Mouse (Mus musculus) hindbrain, embryonic 13.5 days (tissue): Measurements from ENCODE around the gene Actl6a. TPM values are rescaled to one million over a fixed set of nuclear protein-coding genes. Genes with fewer than 3 reads are reported as not detected.
"Not testable (repeated sequence)": the region's sequence is repeated elsewhere in the genome, so short reads cannot be mapped to it uniquely, and the experiment has no call there.

Experiments used
- ATAC-seq: fragments of 200-750 bp; cut with Nextera tagmentation; 2 replicates; pipeline ENCODE4 v1.8.0; 2017; ENCODE audit warnings: moderate TSS enrichment; ENCODE audit not compliant: low FRiP score
- H3K27ac ChIP-seq: fragments of 300-500 bp; sonication (generic); 2 replicates; pipeline ENCODE4 v1.5.1; 2015; ENCODE audit warnings: inconsistent platforms, mild to moderate bottlenecking, moderate library complexity
- H3K27me3 ChIP-seq: fragments of 300-500 bp; sonication (generic); 2 replicates; pipeline ENCODE4 v1.6.1; 2015; ENCODE audit warnings: mild to moderate bottlenecking, inconsistent platforms
- H3K36me3 ChIP-seq: fragments of 300-500 bp; sonication (generic); 2 replicates; pipeline ENCODE4 v1.6.1; 2015; ENCODE audit warnings: mild to moderate bottlenecking, inconsistent platforms
- H3K4me1 ChIP-seq: fragments of 300-500 bp; sonication (generic); replicated peaks from 2 replicates; pipeline ENCODE4 v1.6.1; 2015; ENCODE audit warnings: inconsistent platforms
- H3K4me2 ChIP-seq: fragments of 300-500 bp; sonication (generic); 2 replicates; pipeline ENCODE4 v1.6.1; 2015; ENCODE audit warnings: inconsistent platforms, mild to moderate bottlenecking, moderate library complexity
- H3K4me3 ChIP-seq: fragments of 300-500 bp; sonication (generic); 2 replicates; pipeline ENCODE4 v1.5.1; 2015; ENCODE audit warnings: mild to moderate bottlenecking, inconsistent platforms
- H3K9ac ChIP-seq: fragments of 300-500 bp; sonication (generic); 2 replicates; pipeline ENCODE4 v1.6.1; 2015; ENCODE audit warnings: mild to moderate bottlenecking, inconsistent platforms
- H3K9me3 ChIP-seq: fragments of 300-500 bp; sonication (generic); 2 replicates; pipeline ENCODE4 v1.6.1; 2016; ENCODE audit warnings: inconsistent platforms
- WGBS: fragments of 180-500 bp; shearing (Covaris S2); methylation state at CpG from one replicate; pipeline ENCODE4 v1.1.7; 2015; 5-methylcytosine and 5-hydroxymethylcytosine counted together
- polyA plus RNA-seq: library from polyadenylated mRNA; unstranded; fragments of >200 nt; fragmentation: Nextera tagmentation; extraction: Ambion mirVana; gene quantifications from 2 replicates; pipeline ENCODE4 v1.2.1, GENCODE M21; 2015

Actl6a gene
- polyA plus RNA-seq, 1 experiment from 2014 or later = 104 TPM

- Histone ChIP-seq H3K27ac (peak within 1 kb of the TSS; percentile 91), H3K36me3 (peaks cover 25% of the 10 kb centered on the region), H3K4me3 (peak within 1 kb of the TSS; percentile 92), H3K4me2 (peak within 1 kb of the TSS; percentile 82), H3K4me1 (peaks cover 34% of the 10 kb centered on the region), H3K27me3 (no peaks in the 10 kb centered on the region), H3K9me3 (no peaks in the 10 kb centered on the region), H3K9ac (peak within 1 kb of the TSS; percentile 90)
- peak; percentile 99 for ATAC-seq
- under 1% methylated on average over 62 of the region's 62 CpGs for WGBS
Measured at GRCm38 (mm10) chr3:32736244-32737171, 30.4 kb downstream of the Actl6a start, which contains the start of gene Ndufb5. Gene Ndufb5 (plus strand): TSS chr3:32736990.

DNA sequence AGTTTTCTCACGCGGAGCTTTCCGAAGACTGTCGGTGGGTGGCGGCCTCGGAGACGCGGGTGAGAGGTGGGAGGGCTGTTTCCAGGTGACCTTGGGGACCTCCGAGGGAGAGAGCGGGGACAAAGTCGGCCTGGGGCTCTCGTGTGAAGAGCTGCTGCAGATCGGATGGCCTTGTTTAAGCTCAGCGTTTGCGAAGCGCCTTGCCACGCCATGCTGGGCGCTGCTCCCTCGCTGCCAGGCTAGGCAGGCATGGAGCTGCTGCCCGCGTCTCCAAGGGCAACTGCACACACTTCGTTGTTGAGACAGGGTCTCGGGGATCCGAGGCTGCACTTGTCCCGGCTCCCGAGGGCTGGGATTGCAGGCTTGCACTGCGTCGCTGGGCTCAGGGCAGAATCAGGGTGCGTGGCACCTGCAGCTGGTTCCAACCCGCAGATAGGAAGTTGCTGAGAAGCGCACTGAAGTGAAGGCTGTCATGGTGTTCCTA is 31.1 kb downstream of the Actl6a start, which contains the start of gene Mrpl47:
TSS of gene Mrpl47 (minus strand) at position 434 of the 484 bp plus-strand sequence.
- H3K27me3 ChIP-seq = no peaks in the 10 kb centered on the region
- under 1% methylated on average over 31 of the region's 31 CpGs for WGBS
- peaks cover 34% of the 10 kb centered on the region for H3K4me1 ChIP-seq
- peak within 1 kb of the TSS; percentile 92 for H3K4me3 ChIP-seq
- H3K9me3 ChIP-seq = no peaks in the 10 kb centered on the region
- peak within 1 kb of the TSS; percentile 91 for H3K27ac ChIP-seq
- ATAC-seq = peak; percentile 73
- peaks cover 22% of the 10 kb centered on the region for H3K36me3 ChIP-seq
- H3K4me2 ChIP-seq = peak within 1 kb of the TSS; percentile 82
- peak within 1 kb of the TSS; percentile 90 for H3K9ac ChIP-seq

DNA sequence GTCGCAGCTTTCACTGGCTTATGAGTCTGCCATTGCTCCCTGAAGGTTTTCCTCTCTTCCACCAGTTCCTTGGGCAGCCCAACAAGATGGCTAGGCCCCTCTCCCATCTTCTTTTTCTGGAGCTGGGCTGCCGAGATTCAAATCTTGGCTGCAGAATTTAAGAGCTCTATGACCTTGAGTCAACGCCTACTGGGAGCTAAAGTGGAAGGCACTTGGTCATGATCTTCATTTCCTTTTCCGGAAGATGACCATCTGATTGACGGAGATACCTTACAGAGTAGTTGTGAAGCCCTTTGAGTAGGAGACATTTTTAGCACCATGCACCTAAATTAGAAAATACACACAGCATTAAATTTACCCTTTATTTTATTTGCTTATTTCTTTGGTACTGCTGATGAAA is 32.5 kb downstream of the Actl6a start:
- ATAC-seq = no peak
- WGBS = 97% methylated on average over 5 of the region's 5 CpGs
- no peak overlapping the region for H3K27ac ChIP-seq
- H3K27me3 ChIP-seq = no peaks in the 10 kb centered on the region
- H3K4me3 ChIP-seq = peak overlapping the region; percentile 92; the same call in 1 of the 2 replicates
- peaks cover 22% of the 10 kb centered on the region for H3K36me3 ChIP-seq
- peak overlapping the region; percentile 82 for H3K4me2 ChIP-seq
- peaks cover 34% of the 10 kb centered on the region for H3K4me1 ChIP-seq
- H3K9ac ChIP-seq = no peak overlapping the region
- no peaks in the 10 kb centered on the region for H3K9me3 ChIP-seq

GRCm38 (mm10) chr3:32742276-32742780 is 36.2 kb downstream of the Actl6a start:
- Histone ChIP-seq H3K4me2 (no peak overlapping the region), H3K36me3 (peaks cover 45% of the 10 kb centered on the region), H3K4me1 (peaks cover 24% of the 10 kb centered on the region), H3K27ac (no peak overlapping the region), H3K4me3 (no peak overlapping the region), H3K9ac (no peak overlapping the region), H3K9me3 (no peaks in the 10 kb centered on the region), H3K27me3 (no peaks in the 10 kb centered on the region)
- 94% methylated on average over 2 of the region's 2 CpGs for WGBS
- no peak for ATAC-seq

GRCm38 (mm10) chr3:32745001-32745400 is 38.9 kb downstream of the Actl6a start:
- H3K4me1 ChIP-seq = no peaks in the 10 kb centered on the region
- H3K9ac ChIP-seq = no peak overlapping the region
- H3K36me3 ChIP-seq = peaks cover 67% of the 10 kb centered on the region
- H3K9me3 ChIP-seq = no peaks in the 10 kb centered on the region
- H3K4me3 ChIP-seq = no peak overlapping the region
- H3K27me3 ChIP-seq = no peaks in the 10 kb centered on the region
- no peak for ATAC-seq
- no peak overlapping the region for H3K27ac ChIP-seq
- WGBS = 95% methylated on average over 6 of the region's 6 CpGs
- no peak overlapping the region for H3K4me2 ChIP-seq

GRCm38 (mm10) chr3:32745426-32745825 is 39.3 kb downstream of the Actl6a start:
- ATAC-seq, H3K4me3 ChIP-seq, H3K4me2 ChIP-seq, H3K27ac ChIP-seq, H3K9ac ChIP-seq, H3K4me1 ChIP-seq, H3K9me3 ChIP-seq, H3K27me3 ChIP-seq: not testable (repeated sequence)
- H3K36me3 ChIP-seq = peaks cover 71% of the 10 kb centered on the region

- H3K4me3 ChIP-seq = no peak overlapping the region
- no peaks in the 10 kb centered on the region for H3K9me3 ChIP-seq
- no peaks in the 10 kb centered on the region for H3K4me1 ChIP-seq
- H3K9ac ChIP-seq = no peak overlapping the region
- 89% methylated on average over 9 of the region's 9 CpGs for WGBS
- no peak overlapping the region for H3K4me2 ChIP-seq
- ATAC-seq = no peak
- H3K36me3 ChIP-seq = peaks cover 80% of the 10 kb centered on the region
- no peaks in the 10 kb centered on the region for H3K27me3 ChIP-seq
- no peak overlapping the region for H3K27ac ChIP-seq
Measured at GRCm38 (mm10) chr3:32748384-32748783, 42.3 kb downstream of the Actl6a start.

DNA sequence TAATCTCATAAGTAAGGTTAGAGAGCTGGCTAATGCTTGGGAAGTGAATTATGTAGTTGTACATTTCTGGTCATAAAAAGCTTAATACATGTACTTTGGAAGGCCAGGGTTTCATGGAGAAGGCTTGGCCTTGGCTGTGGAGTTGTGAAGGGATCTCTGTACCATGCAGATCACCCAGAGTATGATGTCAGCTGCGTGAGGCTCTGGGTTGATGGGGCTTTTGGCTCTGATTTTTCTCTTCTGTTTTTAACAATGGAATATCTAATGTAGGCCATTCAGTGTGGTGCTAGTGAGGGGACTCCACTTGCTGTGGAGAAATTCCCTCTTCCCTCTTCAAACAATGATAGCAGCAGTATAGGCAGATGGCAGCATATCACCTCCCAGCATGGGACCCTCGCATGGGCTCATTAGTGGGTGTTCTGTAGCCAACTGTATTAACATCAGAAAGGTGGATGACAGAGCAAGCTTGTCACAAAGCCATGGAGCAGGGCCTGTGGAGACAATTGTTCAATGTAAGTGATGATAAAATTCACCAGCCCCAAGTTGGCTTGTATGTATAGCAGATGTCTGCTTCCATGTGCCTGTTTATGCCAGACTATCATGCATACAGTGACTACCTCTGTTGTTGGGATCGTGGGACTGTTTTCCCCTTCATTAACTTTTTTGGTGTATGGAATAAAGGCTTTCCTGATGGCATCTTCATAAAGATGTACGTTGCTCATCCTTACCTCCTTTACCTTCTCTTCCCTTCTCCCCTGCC is 43.9 kb downstream of the Actl6a start:
- H3K27ac ChIP-seq = peak overlapping the region; percentile 12; the same call in 1 of the 2 replicates
- no peak overlapping the region for H3K4me3 ChIP-seq
- no peaks in the 10 kb centered on the region for H3K9me3 ChIP-seq
- H3K4me1 ChIP-seq = no peaks in the 10 kb centered on the region
- H3K36me3 ChIP-seq = peaks cover 80% of the 10 kb centered on the region
- no peak overlapping the region for H3K9ac ChIP-seq
- no peaks in the 10 kb centered on the region for H3K27me3 ChIP-seq
- 85% methylated on average over 4 of the region's 4 CpGs for WGBS
- peak; percentile 75 for ATAC-seq
- no peak overlapping the region for H3K4me2 ChIP-seq

DNA sequence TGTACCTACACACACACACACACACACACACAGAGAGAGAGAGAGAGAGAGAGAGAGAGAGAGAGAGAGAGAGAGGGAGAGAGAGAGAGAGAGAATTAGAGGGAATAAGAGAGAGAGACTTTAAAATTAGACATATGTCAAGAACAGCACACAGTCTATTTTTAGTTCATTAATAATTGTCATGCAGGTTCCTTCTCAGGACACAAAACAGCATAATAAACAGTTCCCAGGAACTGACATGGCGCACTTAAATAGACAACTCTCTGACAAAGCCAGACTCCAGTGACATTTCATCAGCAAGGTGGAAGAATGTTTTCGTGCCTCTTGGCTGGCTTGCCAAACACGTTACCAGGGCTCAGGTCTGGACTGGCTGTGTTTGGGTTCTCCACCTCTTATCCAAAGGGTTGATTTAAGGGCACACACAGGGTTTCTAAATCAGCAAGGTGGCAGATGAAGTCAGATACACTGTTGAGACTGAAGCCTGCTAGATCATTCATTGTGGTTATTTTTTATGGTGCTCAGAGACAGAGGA is 48.4 kb downstream of the Actl6a start:
- Histone ChIP-seq H3K9ac (no peak overlapping the region), H3K4me3 (no peak overlapping the region), H3K4me2 (no peak overlapping the region), H3K27ac (no peak overlapping the region), H3K4me1 (no peaks in the 10 kb centered on the region), H3K9me3 (no peaks in the 10 kb centered on the region), H3K27me3 (no peaks in the 10 kb centered on the region), H3K36me3 (peaks cover 50% of the 10 kb centered on the region)
- no peak for ATAC-seq
- WGBS = 90% methylated on average over 3 of the region's 3 CpGs

DNA sequence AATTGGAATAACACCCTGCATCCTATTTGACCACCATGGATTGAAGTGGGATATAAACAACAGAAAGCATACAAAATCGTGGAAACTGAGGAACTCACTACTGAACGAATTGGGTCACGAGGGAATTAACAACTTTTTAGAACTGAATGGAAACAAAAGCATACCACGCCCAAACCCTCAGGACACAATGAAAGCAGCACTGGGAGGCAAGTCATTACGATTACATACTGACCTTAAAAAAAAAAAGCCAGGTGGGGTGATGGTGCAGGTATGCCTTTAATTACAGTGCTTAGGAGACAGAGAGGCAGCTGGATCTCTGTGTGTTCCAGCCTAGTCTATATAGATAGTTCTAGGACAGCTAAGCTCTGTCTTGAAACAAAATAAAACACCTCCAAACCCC is 53.1 kb downstream of the Actl6a start:
- ATAC-seq = no peak
- WGBS = 78% methylated on average over 5 of the region's 5 CpGs
- H3K4me3 ChIP-seq = no peak overlapping the region

DNA sequence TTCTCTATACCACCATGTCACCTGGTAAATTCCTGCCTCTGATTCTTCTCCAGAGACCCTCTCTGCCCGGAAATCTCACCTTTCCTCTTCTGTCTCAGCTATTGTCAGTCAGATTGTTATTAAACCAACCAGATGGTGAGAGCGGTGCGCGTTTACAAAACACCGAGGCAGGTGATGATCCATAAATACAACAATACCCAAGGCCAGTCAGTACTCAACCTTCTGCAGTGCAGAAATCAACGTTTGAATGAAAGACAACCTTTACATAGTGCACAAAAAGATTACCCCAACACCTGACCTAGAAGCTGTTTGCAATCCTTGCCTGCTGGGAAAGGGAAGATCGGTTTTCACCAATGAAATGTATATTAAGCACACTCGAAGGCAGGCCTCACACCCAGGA is 56.9 kb downstream of the Actl6a start:
- H3K9me3 ChIP-seq = no peaks in the 10 kb centered on the region
- no peak overlapping the region for H3K4me3 ChIP-seq
- no peaks in the 10 kb centered on the region for H3K4me1 ChIP-seq
- H3K9ac ChIP-seq = no peak overlapping the region
- ATAC-seq = no peak
- H3K27ac ChIP-seq = no peak overlapping the region
- no peaks in the 10 kb centered on the region for H3K36me3 ChIP-seq
- WGBS = 57% methylated on average over 8 of the region's 8 CpGs
- H3K27me3 ChIP-seq = no peaks in the 10 kb centered on the region
- H3K4me2 ChIP-seq = no peak overlapping the region

More for the DNA sequence above, 53.1 kb downstream of the Actl6a start:
- H3K27ac ChIP-seq = no peak overlapping the region
- H3K9ac ChIP-seq = no peak overlapping the region
- H3K36me3 ChIP-seq = peaks cover 7% of the 10 kb centered on the region
- no peak overlapping the region for H3K4me2 ChIP-seq
- H3K27me3 ChIP-seq = no peaks in the 10 kb centered on the region
- H3K4me1 ChIP-seq = no peaks in the 10 kb centered on the region
- H3K9me3 ChIP-seq = no peaks in the 10 kb centered on the region

DNA sequence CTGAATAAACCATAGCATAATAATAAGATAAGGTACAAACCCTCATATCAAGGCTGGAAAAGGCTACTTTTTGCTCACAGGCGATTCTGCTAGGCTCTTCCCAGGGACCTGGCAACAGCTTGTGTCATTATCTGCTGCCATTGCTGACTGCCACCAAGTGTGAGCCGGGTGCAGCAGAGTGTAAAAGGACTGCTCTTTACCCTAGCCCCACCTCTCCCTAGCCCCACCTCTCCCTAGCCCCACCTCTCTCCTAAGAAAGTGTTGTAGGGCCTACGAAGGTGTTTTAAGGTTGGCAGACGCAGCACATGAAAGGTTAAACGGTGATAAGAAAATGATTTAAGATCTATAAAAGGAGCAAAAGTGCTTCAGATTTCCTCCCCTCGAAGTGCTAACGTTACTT is 57.8 kb downstream of the Actl6a start:
- Histone ChIP-seq H3K9me3 (no peaks in the 10 kb centered on the region), H3K36me3 (no peaks in the 10 kb centered on the region), H3K27ac (no peak overlapping the region), H3K27me3 (no peaks in the 10 kb centered on the region), H3K4me2 (no peak overlapping the region), H3K4me3 (no peak overlapping the region), H3K9ac (no peak overlapping the region), H3K4me1 (no peaks in the 10 kb centered on the region)
- 55% methylated on average over 7 of the region's 7 CpGs for WGBS
- no peak for ATAC-seq
